Mouse (Mus musculus) layer of hippocampus, adult 2 months (tissue): Measurements from ENCODE around the gene Olfr317. TPM values are rescaled to one million over a fixed set of nuclear protein-coding genes. Genes with fewer than 3 reads are reported as not detected.

ENCODE experiments used
- DNase-seq, 2 experiments: peaks; one replicate each; pipeline ENCODE4 v3.0.0; 2022; ENCODE audit warnings: low spot score in 2 of 2
- H3K27ac ChIP-seq: fragments of 200-600 bp; 2 replicates; pipeline ENCODE4 v1.8.1; 2022
- H3K4me3 ChIP-seq: fragments of 200-600 bp; 2 replicates; pipeline ENCODE4 v1.8.1; 2022; ENCODE audit warnings: mild to moderate bottlenecking
- CTCF ChIP-seq: fragments of 200-600 bp; conservative IDR thresholded peaks from 2 replicates; pipeline ENCODE4 v1.8.1; 2022; ENCODE audit warnings: antibody characterized with exemption, mild to moderate bottlenecking, moderate library complexity
- total RNA-seq, 2 experiments: library from RNA; stranded (reverse); gene quantifications; 2 replicates each; pipeline ENCODE4 v1.2.3; 2021

Gene Olfr317
- total RNA-seq, 2 experiments from 2014 or later: 0.20 to 0.25 TPM

DNA sequence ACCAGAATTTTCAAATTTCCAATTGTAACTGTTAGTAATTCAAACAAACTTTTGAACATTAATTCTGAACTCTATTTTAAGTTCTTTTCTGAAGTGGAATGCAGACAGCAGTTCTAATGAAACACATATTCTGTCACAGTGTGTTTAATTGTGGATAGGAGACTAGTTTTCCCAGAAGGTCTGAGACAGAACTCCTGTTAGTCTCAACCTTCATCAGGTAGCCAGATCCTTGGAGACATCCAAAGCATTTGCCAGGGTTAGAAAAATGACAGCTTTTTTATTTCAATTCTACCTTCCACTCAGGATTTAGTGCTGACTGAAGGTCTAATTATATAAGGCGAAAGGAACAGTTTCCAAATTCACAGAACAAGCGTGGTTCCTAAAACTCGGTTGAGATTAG is 40.1 kb downstream of the Olfr317 start, which contains the start of gene Olfr319:
Gene Olfr319 (plus strand): TSS at position 301 of the 400 bp plus-strand sequence.
- no peak within 1 kb of the TSS for H3K4me3 ChIP-seq
- no peak within 1 kb of the TSS for H3K27ac ChIP-seq
- no peak for DNase-seq
- TF ChIP-seq CTCF: no peak

Other genes starting within 250 kb of the Olfr317 start
- not detected for gene Olfr332, start 246.7 kb downstream of the Olfr317 start, total RNA-seq
- gene Olfr331, start 236.6 kb downstream of the Olfr317 start, total RNA-seq: not detected
- gene Olfr330, start 204.4 kb downstream of the Olfr317 start, total RNA-seq: not detected
- gene Olfr329-ps, start 192.8 kb downstream of the Olfr317 start, total RNA-seq: not detected
- gene Olfr328, start 183.6 kb downstream of the Olfr317 start, total RNA-seq: under 1 TPM; 0.12 to 0.13 TPM
- not detected for gene Olfr224, start 168.7 kb downstream of the Olfr317 start, total RNA-seq
- not detected for gene Olfr325, start 161.5 kb downstream of the Olfr317 start, total RNA-seq
- gene Olfr324, start 144.1 kb downstream of the Olfr317 start, total RNA-seq: not detected
- gene 2210407C18Rik, start 123.1 kb downstream of the Olfr317 start, total RNA-seq: not detected
- not detected for gene Olfr323, start 108.7 kb downstream of the Olfr317 start, total RNA-seq
- gene Trim58, start 98.7 kb downstream of the Olfr317 start, total RNA-seq: not detected
- gene Olfr322, start 80.4 kb downstream of the Olfr317 start, total RNA-seq: not detected
- not detected for gene Olfr320, start 58.1 kb downstream of the Olfr317 start, total RNA-seq
- gene Olfr319, start 40.0 kb downstream of the Olfr317 start, total RNA-seq: not detected
- gene Olfr318, start 15.2 kb downstream of the Olfr317 start, total RNA-seq: not detected
- under 1 TPM; 0.61 to 0.77 TPM for gene Olfr316, start 13.5 kb upstream of the Olfr317 start, total RNA-seq
- not detected for gene Olfr315, start 34.0 kb upstream of the Olfr317 start, total RNA-seq
- not detected for gene Olfr314, start 43.7 kb upstream of the Olfr317 start, total RNA-seq
- gene Fam183b, start 62.7 kb upstream of the Olfr317 start, total RNA-seq: 1 to 10 TPM; 6.3 to 7.5 TPM
- not detected for gene Olfr313, start 75.8 kb upstream of the Olfr317 start, total RNA-seq
- gene Olfr312, start 90.0 kb upstream of the Olfr317 start, total RNA-seq: not detected
- gene Olfr311, start 100.0 kb upstream of the Olfr317 start, total RNA-seq: not detected
- 10 to 100 TPM; 20.9 to 22.3 TPM for gene Gm12258, start 107.9 kb upstream of the Olfr317 start, total RNA-seq
- 10 to 100 TPM; 11.2 to 12.0 TPM for gene 2810021J22Rik, start 128.0 kb upstream of the Olfr317 start, total RNA-seq
- 10 to 100 TPM in 1 of 2 experiments, 1 to 10 TPM in 1; 9.9 to 10.3 TPM for gene Zfp39, start 165.0 kb upstream of the Olfr317 start, total RNA-seq
- gene Btnl10, start 178.7 kb upstream of the Olfr317 start, total RNA-seq: not detected
- 100 to 1,000 TPM; 462 to 508 TPM for gene Rnf187, start 199.7 kb upstream of the Olfr317 start, total RNA-seq
- 100 to 1,000 TPM in 1 of 2 experiments, 10 to 100 TPM in 1; 91.3 to 103 TPM for gene Hist3h2ba, start 209.7 kb upstream of the Olfr317 start, total RNA-seq
- 10 to 100 TPM; 66.0 to 69.3 TPM for gene Hist3h2a, start 215.5 kb upstream of the Olfr317 start, total RNA-seq
- gene Trim17, start 215.5 kb upstream of the Olfr317 start, total RNA-seq: 1 to 10 TPM; 5.3 to 6.5 TPM
- 10 to 100 TPM; 32.5 to 35.5 TPM for gene Trim11, start 238.9 kb upstream of the Olfr317 start, total RNA-seq